Mouse (Mus musculus) CH12.LX (cell line): ENCODE results near the gene Hlcs. TPM values are rescaled to one million over a fixed set of nuclear protein-coding genes. Genes with fewer than 3 reads are reported as not detected.

Experiments
- DNase-seq: peaks from one replicate; pipeline ENCODE4 v3.0.0-alpha.2; 2013; ENCODE audit errors: extremely low read depth
- H3K27ac ChIP-seq: 2 replicates; pipeline ENCODE4 v1.5.1; 2012; ENCODE audit warnings: low read depth, mild to moderate bottlenecking, control low read depth, moderate library complexity; ENCODE audit not compliant: insufficient read depth
- H3K27me3 ChIP-seq: replicated peaks from 2 replicates; pipeline ENCODE3; 2012; ENCODE audit warnings: inconsistent platforms
- H3K36me3 ChIP-seq, 2 experiments: replicated peaks in 1 of 2; 2 replicates each; pipeline versions ENCODE3 to v1.6.1; 2012; ENCODE audit warnings: inconsistent platforms in 1 of 2, low read length in 1 of 2, mild to moderate bottlenecking in 1 of 2, mixed read lengths in 1 of 2, moderate library complexity in 1 of 2; ENCODE audit not compliant: control insufficient read depth in 1 of 2, insufficient read depth in 1 of 2
- H3K4me1 ChIP-seq, 2 experiments: 2 replicates each; pipeline ENCODE4 v1.6.1; 2012; ENCODE audit warnings: inconsistent platforms in 1 of 2, moderate library complexity in 1 of 2; ENCODE audit not compliant: insufficient read depth in 2 of 2, control insufficient read depth in 1 of 2
- H3K4me2 ChIP-seq: 2 replicates; pipeline ENCODE4 v1.6.1; 2012; ENCODE audit warnings: low read depth, mild to moderate bottlenecking, control low read depth; ENCODE audit not compliant: poor library complexity, insufficient read depth, severe bottlenecking
- H3K4me3 ChIP-seq, 3 experiments: fragments of 150-350 bp in 1 of 3; sonication (generic) in 1 of 3; replicated peaks in 1 of 3; 2 replicates each; pipeline versions ENCODE3 to v1.5.1; 2011 to 2012; ENCODE audit warnings: low read depth in 2 of 3, low read length in 2 of 3, mild to moderate bottlenecking in 2 of 3, moderate library complexity in 2 of 3, control low read depth in 1 of 3, improper control_type of control experiment in 1 of 3, inconsistent platforms in 1 of 3, mixed read lengths in 1 of 3; ENCODE audit not compliant: poor library complexity in 1 of 3
- H3K79me2 ChIP-seq: replicated peaks from 2 replicates; pipeline ENCODE4 v1.6.1; 2012; ENCODE audit warnings: mild to moderate bottlenecking, moderate library complexity; ENCODE audit not compliant: control insufficient read depth, poor library complexity, insufficient read depth, severe bottlenecking; ENCODE audit errors: extremely low read depth
- H3K9ac ChIP-seq: 2 replicates; pipeline ENCODE4 v1.6.1; 2012; ENCODE audit warnings: low read depth, mild to moderate bottlenecking, control low read depth, moderate library complexity; ENCODE audit not compliant: insufficient read depth
- H3K9me3 ChIP-seq: replicated peaks from 2 replicates; pipeline ENCODE3; 2012; ENCODE audit warnings: low read length, inconsistent platforms, mixed read lengths
- BHLHE40 ChIP-seq: IDR thresholded peaks from 2 replicates; pipeline ENCODE4 v1.6.1; 2011; ENCODE audit warnings: mild to moderate bottlenecking, low read depth, low read length, improper control_type of control experiment
- CHD1 ChIP-seq: IDR thresholded peaks from 2 replicates; pipeline ENCODE4 v1.6.1; 2012; ENCODE audit warnings: low read depth, low read length, improper control_type of control experiment, inconsistent platforms
- CHD2 ChIP-seq: IDR thresholded peaks from 2 replicates; pipeline ENCODE4 v1.6.1; 2011; ENCODE audit warnings: low read length, improper control_type of control experiment
- ELF1 ChIP-seq: IDR thresholded peaks from 2 replicates; pipeline ENCODE4 v1.6.1; 2014; ENCODE audit warnings: low read depth, mild to moderate bottlenecking, inconsistent platforms, low read length, improper control_type of control experiment
- GABPA ChIP-seq: IDR thresholded peaks from 2 replicates; pipeline ENCODE4 v1.6.1; 2012; ENCODE audit warnings: low read depth, low read length, improper control_type of control experiment, inconsistent platforms; ENCODE audit not compliant: insufficient replicate concordance
- JUND ChIP-seq: conservative IDR thresholded peaks from 2 replicates; pipeline ENCODE4 v1.6.1; 2011; ENCODE audit warnings: low read depth, low read length, improper control_type of control experiment
- KAT2A ChIP-seq: IDR thresholded peaks from 2 replicates; pipeline ENCODE4 v1.6.1; 2012; ENCODE audit warnings: low read length, improper control_type of control experiment, inconsistent platforms; ENCODE audit not compliant: insufficient replicate concordance
- MXI1 ChIP-seq: IDR thresholded peaks from 2 replicates; pipeline ENCODE4 v1.6.1; 2011; ENCODE audit warnings: mild to moderate bottlenecking, low read depth, low read length, improper control_type of control experiment
- NELFE ChIP-seq: IDR thresholded peaks from 2 replicates; pipeline ENCODE4 v1.6.1; 2011; ENCODE audit warnings: low read depth, low read length, improper control_type of control experiment
- NRF1 ChIP-seq: IDR thresholded peaks from 2 replicates; pipeline ENCODE4 v1.6.1; 2014; ENCODE audit warnings: low read depth, mild to moderate bottlenecking, inconsistent platforms, low read length, improper control_type of control experiment, moderate library complexity
- PAX5 ChIP-seq: IDR thresholded peaks from 2 replicates; pipeline ENCODE4 v1.6.1; 2012; ENCODE audit warnings: low read length, inconsistent platforms, mixed read lengths
- POLR2AphosphoS2 ChIP-seq: IDR thresholded peaks from 2 replicates; pipeline ENCODE4 v1.6.1; 2011; ENCODE audit warnings: low read depth, low read length, improper control_type of control experiment
- SIN3A ChIP-seq: IDR thresholded peaks from 2 replicates; pipeline ENCODE4 v1.6.1; 2012; ENCODE audit warnings: low read length, improper control_type of control experiment, inconsistent platforms
- TBP ChIP-seq: conservative IDR thresholded peaks from 2 replicates; pipeline ENCODE4 v1.6.1; 2011; ENCODE audit warnings: low read depth, low read length, improper control_type of control experiment
- TCF12 ChIP-seq: IDR thresholded peaks from 2 replicates; pipeline ENCODE4 v1.6.1; 2014; ENCODE audit warnings: low read depth, mild to moderate bottlenecking, inconsistent platforms, low read length, improper control_type of control experiment
- UBTF ChIP-seq: IDR thresholded peaks from 2 replicates; pipeline ENCODE4 v1.6.1; 2012; ENCODE audit warnings: low read depth, mild to moderate bottlenecking, inconsistent platforms, low read length, improper control_type of control experiment, moderate library complexity
- USF2 ChIP-seq: conservative IDR thresholded peaks from 2 replicates; pipeline ENCODE4 v1.6.1; 2011; ENCODE audit warnings: low read depth, low read length, improper control_type of control experiment
- ZC3H11A ChIP-seq: IDR thresholded peaks from 2 replicates; pipeline ENCODE4 v1.6.1; 2012; ENCODE audit warnings: low read depth, mild to moderate bottlenecking, inconsistent platforms, low read length, improper control_type of control experiment
- ZKSCAN1 ChIP-seq: IDR thresholded peaks from 2 replicates; pipeline ENCODE4 v1.6.1; 2012; ENCODE audit warnings: low read depth, inconsistent platforms, low read length, improper control_type of control experiment, borderline replicate concordance
- ZMIZ1 ChIP-seq: IDR thresholded peaks from 2 replicates; pipeline ENCODE4 v1.6.1; 2012; ENCODE audit warnings: low read depth, mild to moderate bottlenecking, inconsistent platforms, low read length, improper control_type of control experiment
- ZNF384 ChIP-seq: IDR thresholded peaks from 2 replicates; pipeline ENCODE4 v1.6.1; 2012; ENCODE audit warnings: low read depth, low read length, improper control_type of control experiment, inconsistent platforms
- dilution Hi-C: fragments of 300-500 bp; cut with MboI; formaldehyde crosslinking; loops from 2 replicates; pipeline ENCODE4 v1.14.3; 2020; ENCODE audit warnings: low sequenced_read_pairs; ENCODE audit not compliant: extremely low pct_unique_long_range_greater_than_20kb, extremely low pct_ligation_motif_present
- in situ Hi-C: fragments of 300-500 bp; cut with MboI; formaldehyde crosslinking; loops from 3 replicates; pipeline ENCODE4 v1.14.3; 2019; ENCODE audit warnings: low sequenced_read_pairs, low pct_ligation_motif_present, low pct_unique_long_range_greater_than_20kb, mixed read lengths
- polyA plus RNA-seq: library from polyadenylated mRNA; unstranded; fragments of >175 nt; gene quantifications from 2 replicates; pipeline ENCODE4 v1.2.1, GENCODE M21; 2012; ENCODE audit warnings: low read depth; ENCODE audit not compliant: insufficient read length
- total RNA-seq, 2 experiments: library from RNA; depleted of rRNA; stranded (reverse); fragments of 300-350 nt in 1 of 2; fragments of >200 nt in 1 of 2; gene quantifications; 2 replicates each; pipeline ENCODE4 v1.2.3; 2012 to 2014

Gene Hlcs
- total and polyA plus RNA-seq, 3 experiments: 5.3 to 12.5 (median 9.4) TPM

DNA sequence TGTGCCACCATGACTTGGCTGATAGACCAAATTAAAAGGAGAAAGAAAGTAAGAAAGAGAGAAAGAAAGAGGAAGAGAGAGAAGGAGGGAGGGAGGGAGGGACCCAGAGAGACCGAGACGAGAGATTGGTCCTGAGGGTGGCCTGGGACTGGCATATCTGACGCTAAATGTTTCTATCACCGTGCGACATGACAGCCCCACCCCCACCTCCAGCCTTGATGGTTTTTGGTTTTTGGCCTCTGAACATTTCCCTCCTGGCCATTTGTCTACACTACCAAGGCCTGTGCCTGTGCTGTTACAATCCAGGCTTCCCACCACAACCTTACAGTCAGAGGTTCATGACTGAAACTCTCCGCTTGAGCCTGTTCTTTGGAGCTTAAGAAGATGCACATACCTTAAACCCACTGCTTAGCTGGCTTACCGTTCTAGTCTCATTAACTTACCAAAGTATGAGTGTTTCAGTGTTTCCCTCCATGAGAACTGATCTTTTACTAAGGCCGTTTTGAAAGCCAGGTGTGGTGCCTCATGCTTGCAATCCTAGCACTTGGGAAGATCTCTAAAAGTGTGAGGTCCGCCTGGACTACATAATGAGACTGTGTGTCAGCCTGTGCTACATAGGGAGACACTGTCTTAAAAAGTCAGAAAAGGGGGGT, 18.0 kb upstream of the Hlcs start:
- Histone ChIP-seq H3K36me3 (peaks cover 0 to 8% of the 10 kb centered on the region in 2 experiments), H3K9ac (no peak overlapping the region), H3K4me2 (no peak overlapping the region; the same call in 1 of the 2 replicates), H3K9me3 (no peaks in the 10 kb centered on the region), H3K27me3 (no peaks in the 10 kb centered on the region), H3K79me2 (no peaks in the 10 kb centered on the region), H3K4me1 (peaks cover 7 to 32% of the 10 kb centered on the region in 2 experiments), H3K27ac (0 out of 2 replicates have a peak overlapping the region, but pooled peaks have one; percentile 13), H3K4me3 (no peak overlapping the region)
- DNase-seq: peak; percentile 60
- in situ Hi-C loops (no loop called here), dilution Hi-C loops (no loop called here)
- TF ChIP-seq ZKSCAN1 (no peak), MXI1 (no peak), TBP (no peak), ZNF384 (no peak), KAT2A (no peak), NRF1 (no peak), ELF1 (no peak), BHLHE40 (no peak), ZC3H11A (no peak), CHD2 (peak; percentile 61), TCF12 (peak; percentile 20; the same call in 1 of the 2 replicates), GABPA (no peak), PAX5 (no peak)

GRCm38 (mm10) chr16:94330429-94330828, 17.1 kb upstream of the Hlcs start:
- TF ChIP-seq USF2: no peak
- TF ChIP-seq NRF1: no peak
- TF ChIP-seq PAX5: no peak
- TF ChIP-seq TBP: no peak
- TF ChIP-seq NELFE: no peak
- TF ChIP-seq ZC3H11A: no peak
- no peak for TF ChIP-seq CHD1
- TF ChIP-seq JUND: no peak
- no peak for TF ChIP-seq SIN3A
- no peak for TF ChIP-seq POLR2AphosphoS2
- TF ChIP-seq UBTF: no peak
- TF ChIP-seq ZMIZ1: no peak
- Histone ChIP-seq H3K27ac (peak overlapping the region; percentile 3; the same call in 1 of the 2 replicates), H3K4me2 (no peak overlapping the region), H3K9me3 (no peaks in the 10 kb centered on the region), H3K9ac (peak overlapping the region; percentile 8; the same call in 1 of the 2 replicates), H3K4me1 (peaks cover 7 to 37% of the 10 kb centered on the region in 2 experiments), H3K4me3 (no peak overlapping the region), H3K36me3 (peaks cover 0 to 2% of the 10 kb centered on the region in 2 experiments), H3K27me3 (no peaks in the 10 kb centered on the region), H3K79me2 (no peaks in the 10 kb centered on the region)
- DNase-seq: peak; percentile 60
- dilution Hi-C loops (no loop called here), in situ Hi-C loops (no loop called here)
